Mouse (Mus musculus) ES-Bruce4 (cell line): ENCODE measurements around the gene Igf1r. TPM values are rescaled to one million over a fixed set of nuclear protein-coding genes. Genes with fewer than 3 reads are reported as not detected.

Experiments
- H3K27ac ChIP-seq: 2 replicates; pipeline ENCODE4 v1.5.1; 2012; ENCODE audit warnings: low read length, inconsistent platforms; ENCODE audit not compliant: insufficient read depth
- H3K27me3 ChIP-seq: 2 replicates; pipeline ENCODE4 v1.6.1; 2012; ENCODE audit warnings: mild to moderate bottlenecking, low read length, inconsistent platforms; ENCODE audit not compliant: control insufficient read depth, poor library complexity, insufficient read depth, severe bottlenecking
- H3K36me3 ChIP-seq: 2 replicates; pipeline ENCODE4 v1.6.1; 2012; ENCODE audit warnings: inconsistent platforms, mild to moderate bottlenecking, low read length, moderate library complexity; ENCODE audit not compliant: control insufficient read depth, poor library complexity, insufficient read depth, severe bottlenecking
- H3K4me1 ChIP-seq: one replicate; pipeline ENCODE4 v1.8.1; 2011; ENCODE audit warnings: low read length; ENCODE audit not compliant: control insufficient read depth, insufficient read depth
- H3K4me3 ChIP-seq: 2 replicates; pipeline ENCODE4 v1.5.1; 2011; ENCODE audit warnings: low read depth, mild to moderate bottlenecking, low read length
- H3K9ac ChIP-seq: 2 replicates; pipeline ENCODE4 v1.6.1; 2012; ENCODE audit warnings: low read depth, mild to moderate bottlenecking, inconsistent platforms; ENCODE audit not compliant: poor library complexity, severe bottlenecking
- H3K9me3 ChIP-seq: replicated peaks from 2 replicates; pipeline ENCODE4 v1.6.1; 2012; ENCODE audit warnings: mild to moderate bottlenecking, low read length, inconsistent platforms; ENCODE audit not compliant: control insufficient read depth, poor library complexity, insufficient read depth, severe bottlenecking
- CTCF ChIP-seq: IDR thresholded peaks from one replicate; pipeline ENCODE4 v1.8.1; 2011; ENCODE audit warnings: low read depth, low read length
- EP300 ChIP-seq: IDR thresholded peaks from 2 replicates; pipeline ENCODE4 v1.6.1; 2011; ENCODE audit warnings: low read depth, low read length; ENCODE audit not compliant: insufficient read depth
- POLR2A ChIP-seq: IDR thresholded peaks from one replicate; pipeline ENCODE4 v1.8.1; 2011; ENCODE audit warnings: low read length; ENCODE audit not compliant: insufficient read depth
- polyA plus RNA-seq: library from polyadenylated mRNA; stranded (reverse); fragments of >200 nt; gene quantifications from 2 replicates; pipeline ENCODE4 v1.2.4, GENCODE M21; 2011; ENCODE audit warnings: low read depth; ENCODE audit not compliant: missing spikeins, insufficient read depth, insufficient read length

Gene Igf1r
- polyA plus RNA-seq, 1 experiment, result 58.4 TPM

GRCm38 (mm10) chr7:68070626-68071025 lies 118.0 kb downstream of the Igf1r start:
- no peak overlapping the region for H3K27ac ChIP-seq
- no peak overlapping the region for H3K9ac ChIP-seq
- no peaks in the 10 kb centered on the region for H3K9me3 ChIP-seq
- H3K4me1 ChIP-seq, result no peaks in the 10 kb centered on the region
- H3K27me3 ChIP-seq, result no peaks in the 10 kb centered on the region
- H3K36me3 ChIP-seq, result no peaks in the 10 kb centered on the region
- TF ChIP-seq POLR2A (no peak), EP300 (no peak), CTCF (no peak)
- H3K4me3 ChIP-seq, result no peak overlapping the region

DNA sequence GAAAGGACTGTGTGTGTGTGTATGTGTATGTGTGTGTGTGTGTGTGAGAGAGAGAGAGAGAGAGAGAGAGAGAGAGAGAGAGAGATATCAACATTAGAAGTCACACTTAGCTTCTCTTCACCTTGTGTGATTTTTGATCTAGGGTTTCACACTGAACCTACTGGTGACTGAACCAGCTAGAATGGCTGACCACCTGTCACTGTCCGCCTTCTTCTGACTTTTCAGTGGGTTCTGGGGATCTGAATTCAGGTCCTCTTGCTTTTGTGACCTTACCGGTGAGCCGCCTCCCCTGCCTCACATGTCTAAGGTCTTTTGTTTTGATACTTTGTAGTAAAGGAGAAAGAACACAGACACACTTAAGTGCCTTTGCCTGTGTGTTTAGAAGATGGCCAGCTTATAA lies 118.4 kb downstream of the Igf1r start:
- Histone ChIP-seq H3K27ac (no peak overlapping the region), H3K4me1 (no peaks in the 10 kb centered on the region), H3K9ac (no peak overlapping the region), H3K27me3 (no peaks in the 10 kb centered on the region), H3K9me3 (no peaks in the 10 kb centered on the region), H3K36me3 (no peaks in the 10 kb centered on the region), H3K4me3 (no peak overlapping the region)
- TF ChIP-seq EP300, result no peak
- no peak for TF ChIP-seq CTCF
- no peak for TF ChIP-seq POLR2A

DNA sequence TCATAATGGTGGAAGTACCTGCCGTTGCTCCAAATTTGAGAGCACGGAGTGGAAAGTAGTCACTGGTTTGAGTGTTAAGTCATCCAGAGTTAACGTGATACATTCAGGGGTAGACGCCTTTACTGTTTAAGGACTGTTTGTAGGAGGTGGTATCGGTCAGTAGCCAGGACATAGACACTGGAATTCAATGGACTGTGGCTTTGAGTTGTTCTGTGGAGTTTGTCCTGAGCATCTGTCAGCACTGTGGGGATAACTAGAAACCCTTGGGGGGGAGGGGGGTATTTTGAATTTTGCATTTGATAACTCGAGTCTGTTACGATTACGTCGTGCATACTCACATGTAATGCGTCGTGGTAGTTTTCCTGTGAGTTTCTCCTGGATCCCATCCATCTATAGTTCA lies 119.1 kb downstream of the Igf1r start:
- H3K4me1 ChIP-seq, result no peaks in the 10 kb centered on the region
- H3K27ac ChIP-seq, result no peak overlapping the region
- TF ChIP-seq CTCF (no peak), EP300 (no peak), POLR2A (no peak)

GRCm38 (mm10) chr7:68072524-68073459 lies 120.2 kb downstream of the Igf1r start:
- Histone ChIP-seq H3K27me3 (no peaks in the 10 kb centered on the region), H3K4me1 (no peaks in the 10 kb centered on the region), H3K27ac (no peak overlapping the region), H3K4me3 (no peak overlapping the region), H3K36me3 (no peaks in the 10 kb centered on the region), H3K9me3 (no peaks in the 10 kb centered on the region), H3K9ac (no peak overlapping the region)
- no peak for TF ChIP-seq POLR2A
- no peak for TF ChIP-seq EP300

More for the DNA sequence above, 119.1 kb downstream of the Igf1r start:
- no peak overlapping the region for H3K4me3 ChIP-seq
- no peak overlapping the region for H3K9ac ChIP-seq
- no peaks in the 10 kb centered on the region for H3K9me3 ChIP-seq
- no peaks in the 10 kb centered on the region for H3K27me3 ChIP-seq
- no peaks in the 10 kb centered on the region for H3K36me3 ChIP-seq

DNA sequence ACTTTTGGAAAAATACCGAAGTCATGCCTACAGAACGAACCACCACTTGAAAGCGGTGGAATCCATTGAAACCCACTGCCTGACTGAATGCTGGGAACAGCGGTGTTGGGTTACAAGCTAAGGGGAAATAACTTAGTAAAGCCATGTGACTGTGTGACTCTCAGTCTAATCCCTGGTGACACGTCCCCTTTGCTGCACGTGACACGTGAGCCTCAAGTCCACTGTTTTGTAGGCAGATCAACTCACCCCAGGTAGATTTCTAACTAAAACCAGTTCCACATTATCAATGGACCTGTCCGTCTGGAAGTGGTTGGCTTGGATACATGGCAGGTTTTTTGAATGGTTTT lies 120.8 kb downstream of the Igf1r start:
- Histone ChIP-seq H3K4me3 (no peak overlapping the region), H3K9me3 (no peaks in the 10 kb centered on the region), H3K4me1 (no peaks in the 10 kb centered on the region), H3K27ac (no peak overlapping the region), H3K9ac (no peak overlapping the region), H3K36me3 (no peaks in the 10 kb centered on the region), H3K27me3 (no peaks in the 10 kb centered on the region)
- no peak for TF ChIP-seq CTCF
- no peak for TF ChIP-seq EP300
- no peak for TF ChIP-seq POLR2A

GRCm38 (mm10) chr7:68074748-68075147 lies 122.1 kb downstream of the Igf1r start:
- no peak overlapping the region for H3K9ac ChIP-seq
- H3K9me3 ChIP-seq, result no peaks in the 10 kb centered on the region
- no peak overlapping the region for H3K27ac ChIP-seq
- TF ChIP-seq CTCF (no peak), EP300 (no peak), POLR2A (no peak)
- H3K4me1 ChIP-seq, result no peaks in the 10 kb centered on the region
- no peaks in the 10 kb centered on the region for H3K36me3 ChIP-seq
- H3K4me3 ChIP-seq, result no peak overlapping the region
- no peaks in the 10 kb centered on the region for H3K27me3 ChIP-seq
